Mouse (Mus musculus) neural tube, embryonic 11.5 days (tissue): Measurements from ENCODE around the gene Ascc1. TPM values are rescaled to one million over a fixed set of nuclear protein-coding genes. Genes with fewer than 3 reads are reported as not detected.
A peak's percentile ranks its signal among the peaks of the same experiment; 100 is the strongest.

Experiments
- ATAC-seq: fragments of 200-750 bp; cut with Nextera tagmentation; 2 replicates; pipeline ENCODE4 v1.8.0; 2017; ENCODE audit warnings: moderate number of reproducible peaks, mild to moderate bottlenecking, moderate TSS enrichment, moderate library complexity; ENCODE audit not compliant: insufficient read depth, low FRiP score, low TSS enrichment
- DNase-seq: peaks from one replicate; pipeline ENCODE4 v3.0.0-alpha.2; 2015; ENCODE audit warnings: low spot score
- H3K27ac ChIP-seq: fragments of 300-500 bp; sonication (generic); 2 replicates; pipeline ENCODE4 v1.5.1; 2014; ENCODE audit warnings: low read depth, mild to moderate bottlenecking, low read length
- H3K27me3 ChIP-seq: fragments of 300-500 bp; sonication (generic); 2 replicates; pipeline ENCODE4 v1.6.1; 2014; ENCODE audit warnings: mild to moderate bottlenecking, low read length, mixed read lengths; ENCODE audit not compliant: control insufficient read depth, insufficient read depth
- H3K36me3 ChIP-seq: fragments of 300-500 bp; sonication (generic); 2 replicates; pipeline ENCODE4 v1.6.1; 2014; ENCODE audit warnings: mild to moderate bottlenecking, low read length, moderate library complexity, mixed read lengths; ENCODE audit not compliant: control insufficient read depth, insufficient read depth
- H3K4me1 ChIP-seq: fragments of 300-500 bp; sonication (generic); 2 replicates; pipeline ENCODE4 v1.6.1; 2014; ENCODE audit warnings: low read length, mixed read lengths; ENCODE audit not compliant: control insufficient read depth, insufficient read depth
- H3K4me2 ChIP-seq: fragments of 300-500 bp; sonication (generic); 2 replicates; pipeline ENCODE4 v1.6.1; 2014; ENCODE audit warnings: low read depth, mild to moderate bottlenecking, moderate library complexity
- H3K4me3 ChIP-seq: fragments of 300-500 bp; sonication (generic); 2 replicates; pipeline ENCODE4 v1.5.1; 2014; ENCODE audit warnings: low read depth, low read length
- H3K9ac ChIP-seq: fragments of 300-500 bp; sonication (generic); 2 replicates; pipeline ENCODE4 v1.6.1; 2014; ENCODE audit warnings: mild to moderate bottlenecking, low read length
- H3K9me3 ChIP-seq: fragments of 300-500 bp; sonication (generic); 2 replicates; pipeline ENCODE4 v1.6.1; 2016; ENCODE audit warnings: low read length; ENCODE audit not compliant: control insufficient read depth
- WGBS: fragments of 180-500 bp; shearing (Covaris S2); extraction: QIAGEN DNeasy Blood & Tissue Kit; methylation state at CpG from one replicate; pipeline ENCODE4 v1.1.7; 2014; 5-methylcytosine and 5-hydroxymethylcytosine counted together
- polyA plus RNA-seq: library from polyadenylated mRNA; unstranded; fragments of >200 nt; fragmentation: Nextera tagmentation; extraction: Ambion mirVana; gene quantifications from 2 replicates; pipeline ENCODE4 v1.2.1, GENCODE M21; 2014

Gene Ascc1
- polyA plus RNA-seq, 1 experiment from 2014 or later: 34.9 TPM

DNA sequence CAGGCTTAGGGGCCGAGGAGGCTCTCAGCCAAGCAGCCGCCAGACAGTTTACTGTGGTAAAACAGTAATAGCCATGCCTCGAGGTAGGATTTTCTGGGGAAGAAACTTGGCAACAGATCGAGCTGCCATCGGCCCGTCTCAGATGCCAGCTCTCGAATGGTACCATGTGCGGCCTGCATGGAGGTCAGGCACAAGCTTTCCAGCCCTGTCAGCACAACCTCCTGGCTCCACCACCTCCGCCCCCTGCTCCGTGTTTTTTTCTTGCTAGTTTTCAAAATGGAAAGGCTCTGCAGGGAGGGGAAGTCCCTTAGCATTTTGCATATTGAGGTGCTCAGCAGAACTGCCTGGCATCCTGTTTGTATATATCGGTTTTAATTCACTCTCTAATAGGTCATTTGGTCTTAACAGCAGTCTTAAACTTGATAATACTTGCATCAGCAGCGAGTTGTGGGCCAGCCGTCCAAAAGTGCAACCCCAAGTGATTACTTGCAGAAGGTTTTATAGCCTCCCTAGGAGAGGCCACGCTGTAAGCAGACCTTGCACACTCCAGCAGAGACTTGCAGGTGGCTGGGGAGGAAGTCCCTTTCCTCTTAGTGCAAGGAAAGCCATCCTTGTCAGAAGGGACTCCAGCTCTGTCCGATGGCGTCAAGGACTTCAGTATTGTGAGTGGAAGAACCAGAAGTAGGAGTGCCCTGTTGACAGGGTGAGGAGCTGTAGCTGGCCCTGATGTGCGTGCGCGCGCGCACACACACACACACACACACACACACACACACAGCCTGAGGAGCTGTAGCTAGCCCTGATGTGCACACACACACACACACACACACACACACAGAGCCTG, 78.6 kb downstream of the Ascc1 start:
- Histone ChIP-seq H3K4me3 (no peak overlapping the region), H3K9ac (no peak overlapping the region), H3K9me3 (no peaks in the 10 kb centered on the region), H3K36me3 (no peaks in the 10 kb centered on the region), H3K27ac (no peak overlapping the region), H3K27me3 (no peaks in the 10 kb centered on the region), H3K4me1 (peaks cover 3% of the 10 kb centered on the region; the same call in 1 of the 2 replicates), H3K4me2 (no peak overlapping the region)
- WGBS: 64% methylated on average over 21 of the region's 21 CpGs
- ATAC-seq (no peak), DNase-seq (no peak)

DNA sequence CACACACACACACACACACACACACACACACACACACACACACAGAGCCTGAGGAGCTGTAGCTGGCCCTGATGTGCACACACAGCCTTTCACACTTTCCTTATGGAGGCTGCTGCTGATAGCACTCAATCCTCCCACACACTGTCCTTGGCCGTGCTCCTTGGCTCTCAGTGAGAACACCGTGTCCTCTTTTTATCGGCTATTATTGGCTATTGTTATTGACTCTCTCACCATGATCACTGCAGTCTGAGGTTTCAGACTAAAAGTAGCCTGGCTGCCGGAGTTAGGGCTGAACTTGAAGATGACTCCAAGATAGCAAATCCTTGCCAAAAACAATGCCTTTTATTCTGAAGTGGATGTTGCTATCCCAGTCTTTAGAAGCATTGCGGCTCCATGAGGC, 79.3 kb downstream of the Ascc1 start:
- DNase-seq (no peak), ATAC-seq (no peak)
- Histone ChIP-seq H3K27ac (no peak overlapping the region), H3K4me3 (no peak overlapping the region), H3K27me3 (no peaks in the 10 kb centered on the region), H3K4me2 (no peak overlapping the region), H3K9ac (no peak overlapping the region), H3K4me1 (peaks cover 3% of the 10 kb centered on the region; the same call in 1 of the 2 replicates), H3K36me3 (no peaks in the 10 kb centered on the region), H3K9me3 (no peaks in the 10 kb centered on the region)
- WGBS: 63% methylated on average over 5 of the region's 5 CpGs

DNA sequence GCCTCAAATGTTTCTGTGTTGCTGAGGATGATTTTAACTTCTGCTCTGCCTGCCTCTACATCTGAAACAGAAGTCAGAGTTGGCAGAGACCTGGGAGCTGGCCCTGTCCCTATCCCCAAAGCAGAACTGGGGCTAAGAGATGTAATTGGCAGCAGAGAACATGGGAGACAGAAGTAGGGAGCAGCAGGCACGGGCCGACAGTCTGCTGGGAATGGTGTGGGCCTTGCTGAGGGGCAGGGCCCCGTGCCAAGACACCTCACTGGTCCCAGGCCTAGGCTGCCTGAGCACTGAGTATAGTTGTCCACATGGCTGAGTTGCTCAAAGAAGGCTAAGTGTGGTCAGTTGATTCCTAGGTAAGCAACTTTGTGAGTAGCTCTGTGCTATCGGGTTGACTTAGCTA, 81.5 kb downstream of the Ascc1 start:
- H3K9ac ChIP-seq: no peak overlapping the region
- H3K27ac ChIP-seq: no peak overlapping the region
- DNase-seq (peak; percentile 2), ATAC-seq (no peak)
- no peak overlapping the region for H3K4me2 ChIP-seq
- WGBS: 95% methylated on average over 4 of the region's 4 CpGs
- H3K27me3 ChIP-seq: no peaks in the 10 kb centered on the region
- no peaks in the 10 kb centered on the region for H3K9me3 ChIP-seq
- H3K4me3 ChIP-seq: no peak overlapping the region
- no peaks in the 10 kb centered on the region for H3K36me3 ChIP-seq
- H3K4me1 ChIP-seq: peaks cover 3% of the 10 kb centered on the region; the same call in 1 of the 2 replicates

DNA sequence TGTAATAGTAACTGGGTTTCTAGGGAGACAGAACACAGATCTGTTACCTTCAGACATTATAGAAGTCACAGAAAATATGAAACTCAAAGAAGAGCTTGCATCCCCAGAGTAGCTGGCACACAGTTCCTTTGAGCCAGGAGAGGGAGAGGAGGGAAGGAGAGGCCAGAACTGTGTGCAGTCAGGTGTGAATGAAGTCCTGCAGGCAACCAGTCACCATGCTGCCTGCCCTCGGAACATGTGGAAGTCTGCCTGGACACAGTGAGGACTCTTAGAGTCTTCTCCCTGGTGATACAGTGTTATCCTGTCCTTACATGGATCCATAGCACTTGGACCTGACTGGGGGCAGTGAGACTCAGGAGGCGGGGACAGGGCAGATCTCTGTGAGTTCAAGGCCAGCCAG, 89.7 kb downstream of the Ascc1 start:
- Histone ChIP-seq H3K36me3 (no peaks in the 10 kb centered on the region), H3K9ac (no peak overlapping the region), H3K9me3 (no peaks in the 10 kb centered on the region), H3K4me3 (no peak overlapping the region), H3K4me1 (no peaks in the 10 kb centered on the region), H3K27me3 (no peaks in the 10 kb centered on the region), H3K27ac (no peak overlapping the region), H3K4me2 (no peak overlapping the region)
- 94% methylated on average over 2 of the region's 2 CpGs for WGBS
- no peak for DNase-seq
- ATAC-seq: no peak

DNA sequence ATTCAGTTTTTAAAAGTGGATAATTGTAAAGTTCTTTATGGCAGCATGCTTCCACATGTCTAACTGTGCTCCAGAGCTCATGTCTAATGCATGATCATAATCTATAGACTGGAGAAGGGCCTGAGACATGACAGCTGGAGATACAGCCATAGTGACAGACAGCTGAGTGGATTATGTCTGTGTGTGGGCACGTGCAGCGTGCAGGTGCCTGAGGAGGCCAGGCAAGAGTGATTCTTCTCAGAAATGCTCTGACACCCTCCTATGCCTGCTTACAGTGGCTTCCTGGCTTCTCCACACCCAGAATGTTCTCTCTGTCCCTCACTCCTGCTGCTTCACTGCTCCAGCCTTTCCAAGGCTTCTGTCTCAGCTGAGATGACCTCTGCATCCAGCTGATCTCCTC, 91.1 kb downstream of the Ascc1 start:
- Histone ChIP-seq H3K27ac (no peak overlapping the region), H3K9ac (no peak overlapping the region), H3K4me1 (no peaks in the 10 kb centered on the region), H3K4me2 (no peak overlapping the region), H3K4me3 (no peak overlapping the region), H3K36me3 (no peaks in the 10 kb centered on the region), H3K27me3 (no peaks in the 10 kb centered on the region), H3K9me3 (no peaks in the 10 kb centered on the region)
- ATAC-seq (no peak), DNase-seq (no peak)
- 83% methylated on average over 2 of the region's 2 CpGs for WGBS

DNA sequence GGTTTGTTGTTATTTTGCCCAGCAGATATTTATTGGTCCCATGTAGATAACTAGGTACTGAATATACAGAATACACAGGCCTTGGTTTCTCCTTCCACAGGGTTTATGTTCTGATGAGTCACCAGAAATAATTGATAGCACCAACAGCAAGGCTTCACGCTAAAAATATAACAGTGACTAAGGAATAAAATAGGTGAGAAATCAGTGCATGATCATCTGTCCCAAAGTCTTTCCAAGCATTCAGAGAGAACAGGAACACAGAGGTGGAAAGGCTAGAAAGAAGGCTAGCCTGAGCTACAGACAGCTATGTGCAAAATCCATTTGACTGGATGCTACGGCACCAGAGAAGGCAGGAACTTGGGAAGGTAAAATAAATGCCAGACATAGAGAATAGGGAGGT, 93.0 kb downstream of the Ascc1 start:
- no peaks in the 10 kb centered on the region for H3K36me3 ChIP-seq
- no peak overlapping the region for H3K27ac ChIP-seq
- DNase-seq (no peak), ATAC-seq (no peak)
- 99% methylated on average over 2 of the region's 2 CpGs for WGBS
- no peak overlapping the region for H3K4me2 ChIP-seq
- no peak overlapping the region for H3K9ac ChIP-seq
- H3K27me3 ChIP-seq: no peaks in the 10 kb centered on the region
- H3K4me3 ChIP-seq: no peak overlapping the region
- H3K9me3 ChIP-seq: no peaks in the 10 kb centered on the region
- H3K4me1 ChIP-seq: no peaks in the 10 kb centered on the region

DNA sequence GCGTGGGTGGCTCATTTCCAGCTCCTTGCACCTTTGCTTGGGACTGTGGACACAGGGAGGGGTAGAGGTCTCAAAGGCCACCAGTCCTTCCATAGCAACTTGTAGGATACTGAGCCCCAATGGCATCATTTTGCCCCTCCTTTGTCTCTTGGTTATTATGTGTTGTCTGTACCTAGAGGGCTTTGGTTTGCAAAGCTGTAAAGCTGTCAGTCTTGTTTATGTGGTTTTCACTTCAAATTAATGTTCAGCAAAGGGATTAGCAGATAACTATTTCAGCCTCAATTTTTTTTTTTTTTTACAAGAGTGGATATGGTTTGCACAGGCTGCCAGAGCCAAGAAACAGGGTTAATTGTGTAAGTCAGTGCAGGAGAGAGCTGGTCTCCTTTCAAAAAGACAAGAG, 93.7 kb downstream of the Ascc1 start:
- no peaks in the 10 kb centered on the region for H3K4me1 ChIP-seq
- 47% methylated on average over 1 of the region's 1 CpGs for WGBS
- no peaks in the 10 kb centered on the region for H3K27me3 ChIP-seq
- ATAC-seq: no peak
- no peaks in the 10 kb centered on the region for H3K36me3 ChIP-seq
- no peak for DNase-seq
- no peak overlapping the region for H3K9ac ChIP-seq
- H3K27ac ChIP-seq: no peak overlapping the region
- no peaks in the 10 kb centered on the region for H3K9me3 ChIP-seq
- H3K4me3 ChIP-seq: no peak overlapping the region
- no peak overlapping the region for H3K4me2 ChIP-seq

DNA sequence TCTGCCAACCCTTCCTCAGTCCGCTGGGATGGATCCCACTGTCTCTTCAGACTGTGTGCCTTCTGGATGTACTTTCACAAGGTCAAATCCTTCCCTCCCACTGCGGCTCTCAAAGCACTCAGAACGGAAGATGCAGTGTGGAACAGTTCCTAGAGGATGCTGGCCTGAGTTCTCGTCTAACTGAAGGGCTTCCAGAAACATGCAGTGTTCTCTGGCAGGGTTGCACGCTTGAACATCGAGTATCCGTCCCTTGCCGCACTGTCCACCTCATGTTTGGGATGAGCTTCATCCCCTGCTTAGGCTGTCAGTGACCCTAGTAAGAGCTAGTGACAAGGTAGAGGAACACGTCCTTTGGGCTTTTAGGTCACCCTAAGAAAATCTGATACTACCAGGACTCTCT, 94.5 kb downstream of the Ascc1 start:
- 93% methylated on average over 9 of the region's 9 CpGs for WGBS
- no peak overlapping the region for H3K27ac ChIP-seq
- H3K27me3 ChIP-seq: no peaks in the 10 kb centered on the region
- H3K36me3 ChIP-seq: no peaks in the 10 kb centered on the region
- no peaks in the 10 kb centered on the region for H3K4me1 ChIP-seq
- DNase-seq: no peak
- no peak for ATAC-seq
- H3K9me3 ChIP-seq: no peaks in the 10 kb centered on the region
- H3K9ac ChIP-seq: no peak overlapping the region
- no peak overlapping the region for H3K4me3 ChIP-seq
- no peak overlapping the region for H3K4me2 ChIP-seq

DNA sequence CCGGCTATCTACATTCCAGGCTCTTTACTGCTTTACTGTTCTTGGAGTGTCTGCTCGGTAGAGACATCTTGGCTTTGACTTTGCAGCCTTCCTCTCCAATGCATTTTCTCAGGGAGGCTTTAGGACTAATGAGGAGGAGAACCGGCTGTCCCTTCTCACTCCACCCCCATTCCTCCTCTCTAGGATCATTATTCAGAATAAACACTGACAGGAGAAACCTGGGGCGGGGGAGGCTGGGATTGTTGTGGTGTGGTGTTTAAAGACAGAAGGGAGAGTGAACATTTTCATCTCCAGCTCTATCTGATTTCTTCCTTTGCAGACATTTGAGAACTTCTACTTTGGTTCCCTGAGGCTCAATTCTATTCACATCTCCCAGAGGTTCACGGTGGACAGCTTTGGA, 95.2 kb downstream of the Ascc1 start:
- Histone ChIP-seq H3K36me3 (no peaks in the 10 kb centered on the region), H3K27ac (no peak overlapping the region), H3K4me1 (no peaks in the 10 kb centered on the region), H3K4me2 (no peak overlapping the region), H3K9me3 (no peaks in the 10 kb centered on the region), H3K9ac (no peak overlapping the region), H3K4me3 (no peak overlapping the region), H3K27me3 (no peaks in the 10 kb centered on the region)
- ATAC-seq: no peak
- WGBS: 84% methylated on average over 5 of the region's 5 CpGs
- no peak for DNase-seq
